Mouse (Mus musculus): ENCODE results near the gene Dpf2. TPM values are rescaled to one million over a fixed set of nuclear protein-coding genes. Genes with fewer than 3 reads are reported as not detected.

The Dpf2 gene
- total RNA-seq (2014; rRNA removed; ENCODE audit: low replicate concordance) (57.8 and 91.8 TPM in 2 replicates), polyA plus RNA-seq (2015; fragmentation: Nextera tagmentation; extraction: Ambion mirVana) (60.5 and 61.4 TPM in 2 replicates)

DNA sequence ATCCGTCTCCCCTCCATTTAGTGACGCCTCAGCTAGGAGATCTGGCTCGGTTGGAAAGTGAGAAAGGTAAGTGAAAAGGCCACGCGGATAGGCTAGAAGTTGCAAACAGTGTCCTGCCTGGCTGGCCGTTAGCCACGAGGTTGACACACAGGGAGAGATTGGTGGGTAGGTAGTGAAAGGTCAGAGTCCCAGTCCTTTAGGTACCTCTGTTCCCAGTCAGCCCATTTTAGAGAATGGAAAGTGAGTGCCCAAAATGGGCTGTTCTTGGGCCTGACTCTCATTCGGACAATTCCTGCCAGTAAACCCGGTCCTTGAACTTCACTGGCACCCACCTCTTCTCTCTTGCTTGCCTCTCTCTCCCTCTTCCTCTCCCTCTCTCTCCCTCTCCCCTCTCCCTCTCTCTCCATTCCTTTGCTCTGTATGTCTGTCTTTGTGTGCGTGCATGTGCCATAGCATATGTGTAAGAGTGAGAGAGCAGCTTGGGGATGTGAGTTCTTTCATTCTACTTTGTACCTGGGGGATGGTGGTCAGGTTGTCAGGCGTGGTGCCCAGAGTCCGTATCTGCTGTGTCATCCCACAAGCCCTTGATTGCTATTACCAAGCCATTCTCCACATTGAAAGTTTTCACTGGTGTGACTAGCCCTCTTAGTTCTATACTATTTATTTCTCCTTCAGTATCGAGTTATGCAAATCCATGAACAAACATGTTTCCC, at the start of gene Dpf2:
Gene Dpf2 (minus strand): TSS at position 4 of the 713 bp plus-strand sequence.
- ATAC-seq (ENCODE audit: insufficient read depth, low read depth) = peak; percentile 14
- 15% methylated on average over 13 of the region's 13 CpGs for WGBS

GRCm38 (mm10) chr19:5957371-5957770, 44.6 kb upstream of the Dpf2 start:
- Histone ChIP-seq H3K4me3 (ENCODE audit: low read depth, low read length) (no peak overlapping the region), H3K9ac (replicated peaks; ENCODE audit: low read depth, low read length) (no peak overlapping the region), H3K4me2 (ENCODE audit: low read depth, low read length) (no peak overlapping the region), H3K36me3 (replicated peaks; ENCODE audit: control insufficient read depth, insufficient read depth, low read length) (peaks cover 18% of the 10 kb centered on the region; the same call in 1 of the 2 replicates), H3K27me3 (ENCODE audit: control insufficient read depth, insufficient read depth, low read length) (no peaks in the 10 kb centered on the region), H3K4me1 (ENCODE audit: control insufficient read depth, insufficient read depth) (peaks cover 20% of the 10 kb centered on the region), H3K9me3 (replicated peaks; ENCODE audit: control insufficient read depth, low read length) (no peaks in the 10 kb centered on the region), H3K27ac (ENCODE audit: low read depth) (no peak overlapping the region)
- TF ChIP-seq CTCF (IDR thresholded peaks at IDR 0.05; ENCODE audit: low read depth) (no peak), EP300 (IDR thresholded peaks at IDR 0.05; ENCODE audit: low read depth) (no peak)
- no peak for ATAC-seq (ENCODE audit: insufficient read depth, low read depth)
- 87% methylated on average over 5 of the region's 5 CpGs for whole genome bisulfite sequencing
- no peak for DNase-seq (ENCODE audit: low spot score)

More for the DNA sequence above, at the start of gene Dpf2:
- H3K9ac ChIP-seq (replicated peaks; ENCODE audit: low read depth, low read length) = peak within 1 kb of the TSS; percentile 93
- peak within 1 kb of the TSS; percentile 88 for H3K27ac ChIP-seq (ENCODE audit: low read depth)
- H3K36me3 ChIP-seq (replicated peaks; ENCODE audit: control insufficient read depth, insufficient read depth, low read length) = peaks cover 31% of the 10 kb centered on the region
- peak within 1 kb of the TSS; percentile 82 for H3K4me2 ChIP-seq (ENCODE audit: low read depth, low read length)
- H3K9me3 ChIP-seq (replicated peaks; ENCODE audit: control insufficient read depth, low read length) = no peaks in the 10 kb centered on the region
- H3K4me3 ChIP-seq (ENCODE audit: low read depth, low read length) = peak within 1 kb of the TSS; percentile 82
- peaks cover 25% of the 10 kb centered on the region for H3K4me1 ChIP-seq (ENCODE audit: control insufficient read depth, insufficient read depth)
- TF ChIP-seq EP300 (IDR thresholded peaks at IDR 0.05; ENCODE audit: low read depth) = no peak
- TF ChIP-seq CTCF (IDR thresholded peaks at IDR 0.05; ENCODE audit: low read depth) = no peak
- no peak for DNase-seq (ENCODE audit: low spot score)
- no peaks in the 10 kb centered on the region for H3K27me3 ChIP-seq (ENCODE audit: control insufficient read depth, insufficient read depth, low read length)

- peak; percentile 59 for ATAC-seq (ENCODE audit: insufficient read depth, low read depth)
- Histone ChIP-seq H3K27ac (ENCODE audit: low read depth) (peak overlapping the region; percentile 71; the same call in 1 of the 2 replicates), H3K27me3 (ENCODE audit: control insufficient read depth, insufficient read depth, low read length) (no peaks in the 10 kb centered on the region), H3K9ac (replicated peaks; ENCODE audit: low read depth, low read length) (no peak overlapping the region), H3K4me2 (ENCODE audit: low read depth, low read length) (no peak overlapping the region; the same call in 1 of the 2 replicates), H3K9me3 (replicated peaks; ENCODE audit: control insufficient read depth, low read length) (no peaks in the 10 kb centered on the region), H3K4me3 (ENCODE audit: low read depth, low read length) (no peak overlapping the region), H3K36me3 (replicated peaks; ENCODE audit: control insufficient read depth, insufficient read depth, low read length) (peaks cover 18% of the 10 kb centered on the region; the same call in 1 of the 2 replicates), H3K4me1 (ENCODE audit: control insufficient read depth, insufficient read depth) (peaks cover 26% of the 10 kb centered on the region)
- TF ChIP-seq CTCF (IDR thresholded peaks at IDR 0.05; ENCODE audit: low read depth) (peak; percentile 94), EP300 (IDR thresholded peaks at IDR 0.05; ENCODE audit: low read depth) (no peak)
- peak; percentile 88 for DNase-seq (ENCODE audit: low spot score)
- 5% methylated on average over 3 of the region's 3 CpGs for WGBS
These were observed 43.9 kb upstream of the Dpf2 start for GRCm38 (mm10) chr19:5956685-5957084.

- ATAC-seq (ENCODE audit: insufficient read depth, low read depth) (0 out of 2 replicates have a peak, but pooled peaks have one; percentile 21), DNase-seq (ENCODE audit: low spot score) (peak; percentile 56)
- peak overlapping the region; percentile 71 for H3K27ac ChIP-seq (ENCODE audit: low read depth)
- peak overlapping the region; percentile 21 for H3K4me3 ChIP-seq (ENCODE audit: low read depth, low read length)
- no peaks in the 10 kb centered on the region for H3K9me3 ChIP-seq (replicated peaks; ENCODE audit: control insufficient read depth, low read length)
- H3K4me2 ChIP-seq (ENCODE audit: low read depth, low read length) = peak overlapping the region; percentile 48
- TF ChIP-seq EP300 (IDR thresholded peaks at IDR 0.05; ENCODE audit: low read depth) (no peak), CTCF (IDR thresholded peaks at IDR 0.05; ENCODE audit: low read depth) (no peak)
- 49% methylated on average over 28 of the region's 28 CpGs for WGBS
- peaks cover 18% of the 10 kb centered on the region; the same call in 1 of the 2 replicates for H3K36me3 ChIP-seq (replicated peaks; ENCODE audit: control insufficient read depth, insufficient read depth, low read length)
- peaks cover 33% of the 10 kb centered on the region for H3K4me1 ChIP-seq (ENCODE audit: control insufficient read depth, insufficient read depth)
- peak overlapping the region; percentile 26; the same call in 1 of the 2 replicates for H3K9ac ChIP-seq (replicated peaks; ENCODE audit: low read depth, low read length)
- H3K27me3 ChIP-seq (ENCODE audit: control insufficient read depth, insufficient read depth, low read length) = no peaks in the 10 kb centered on the region
These were observed 43.2 kb upstream of the Dpf2 start for GRCm38 (mm10) chr19:5955704-5956670.

- Histone ChIP-seq H3K27me3 (ENCODE audit: control insufficient read depth, insufficient read depth, low read length) (no peaks in the 10 kb centered on the region), H3K4me1 (ENCODE audit: control insufficient read depth, insufficient read depth) (peaks cover 36% of the 10 kb centered on the region), H3K9ac (replicated peaks; ENCODE audit: low read depth, low read length) (no peak overlapping the region), H3K9me3 (replicated peaks; ENCODE audit: control insufficient read depth, low read length) (no peaks in the 10 kb centered on the region), H3K4me3 (ENCODE audit: low read depth, low read length) (no peak overlapping the region), H3K4me2 (ENCODE audit: low read depth, low read length) (no peak overlapping the region), H3K36me3 (replicated peaks; ENCODE audit: control insufficient read depth, insufficient read depth, low read length) (peaks cover 20% of the 10 kb centered on the region), H3K27ac (ENCODE audit: low read depth) (0 out of 2 replicates have a peak overlapping the region, but pooled peaks have one; percentile 18)
- DNase-seq (ENCODE audit: low spot score) = no peak
- 84% methylated on average over 10 of the region's 10 CpGs for WGBS
- TF ChIP-seq CTCF (IDR thresholded peaks at IDR 0.05; ENCODE audit: low read depth) (no peak), EP300 (IDR thresholded peaks at IDR 0.05; ENCODE audit: low read depth) (no peak)
- ATAC-seq (ENCODE audit: insufficient read depth, low read depth) = no peak
These were observed 42.1 kb upstream of the Dpf2 start for GRCm38 (mm10) chr19:5954936-5955335.
